Mouse (Mus musculus) brown adipose tissue, adult 24 weeks (tissue): ENCODE measurements around the gene Cntn5. TPM values are rescaled to one million over a fixed set of nuclear protein-coding genes. Genes with fewer than 3 reads are reported as not detected.

Experiments used
- H3K27ac ChIP-seq: fragments of 200-500 bp; replicated peaks from 2 replicates; pipeline ENCODE4 v1.5.1; 2012; ENCODE audit warnings: low read depth, mild to moderate bottlenecking, low read length
- H3K4me1 ChIP-seq: fragments of 200-500 bp; 2 replicates; pipeline ENCODE4 v1.6.1; 2012; ENCODE audit warnings: low read length, mixed read lengths; ENCODE audit not compliant: control insufficient read depth, insufficient read depth, insufficient read length
- H3K4me3 ChIP-seq: fragments of 200-500 bp; 2 replicates; pipeline ENCODE4 v1.5.1; 2012; ENCODE audit warnings: low read depth, mild to moderate bottlenecking, low read length, moderate library complexity; ENCODE audit not compliant: insufficient read depth
- polyA plus RNA-seq: library from polyadenylated mRNA; stranded (reverse); fragments of >200 nt; gene quantifications from 2 replicates; pipeline ENCODE4 v1.2.4, GENCODE M21; 2012; ENCODE audit not compliant: missing spikeins, insufficient read depth, insufficient read length

Cntn5 gene
- polyA plus RNA-seq, 1 experiment, result not detected

DNA sequence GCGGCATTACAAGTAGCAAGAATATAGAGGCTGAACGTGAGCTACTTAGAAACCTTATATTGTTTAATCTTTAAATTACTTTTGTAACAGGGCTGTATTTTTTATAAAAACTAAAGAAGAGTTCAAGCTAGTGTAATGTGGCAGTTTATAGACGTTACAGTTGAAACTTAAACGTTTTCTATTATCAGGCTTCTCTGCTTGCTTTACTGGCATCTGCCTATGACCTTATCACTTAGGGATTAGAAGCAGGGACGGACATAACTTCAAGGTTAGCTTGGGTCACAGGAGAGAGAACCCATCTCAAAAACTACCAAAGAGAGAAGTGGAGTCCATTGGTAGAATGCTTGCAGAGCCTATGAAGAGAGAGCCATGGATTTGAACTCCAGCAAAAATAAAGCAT is 372.3 kb downstream of the Cntn5 start:
- H3K4me1 ChIP-seq, result no peaks in the 10 kb centered on the region
- H3K27ac ChIP-seq, result no peak overlapping the region

DNA sequence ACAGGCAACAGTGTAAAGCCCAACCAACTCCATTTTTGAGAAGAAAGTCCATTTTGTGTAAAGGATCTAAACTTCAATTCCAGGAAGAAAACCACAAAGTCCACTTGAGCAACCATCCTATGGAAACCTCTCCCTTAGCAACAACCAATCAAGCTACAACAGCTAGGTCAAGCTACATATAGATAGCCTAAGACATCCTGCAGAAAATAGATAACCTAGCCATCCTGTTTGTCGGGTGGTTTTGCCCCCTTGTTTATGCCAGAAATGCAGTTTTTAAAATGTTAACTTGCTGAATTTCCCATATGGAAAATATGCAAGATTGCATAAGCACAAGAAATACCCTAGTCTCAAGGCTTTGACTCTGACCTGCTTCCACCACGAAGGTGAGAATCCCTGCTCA is 373.5 kb downstream of the Cntn5 start:
- no peak overlapping the region for H3K4me3 ChIP-seq
- H3K27ac ChIP-seq, result no peak overlapping the region

More for the DNA sequence above, 372.3 kb downstream of the Cntn5 start:
- H3K4me3 ChIP-seq, result no peak overlapping the region

DNA sequence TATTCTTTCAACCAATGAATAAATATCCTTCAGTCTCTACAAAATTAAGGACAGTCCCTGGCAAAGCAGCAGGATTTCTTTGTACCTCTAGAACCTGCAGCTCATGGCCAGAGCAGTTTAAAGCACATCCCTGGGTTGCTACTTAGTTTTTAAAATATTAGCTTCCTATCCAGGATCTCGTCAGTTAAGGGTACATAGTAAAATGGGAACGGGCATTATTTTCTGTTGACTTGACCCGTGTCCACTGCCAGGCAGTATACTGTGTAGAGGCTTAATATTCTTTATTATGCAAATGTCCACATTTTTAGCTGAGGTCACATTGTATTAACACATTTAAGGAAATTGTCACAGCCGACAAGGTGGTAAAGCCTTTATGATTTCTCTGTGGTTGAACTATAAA is 375.0 kb downstream of the Cntn5 start:
- no peak overlapping the region for H3K4me3 ChIP-seq
- H3K4me1 ChIP-seq, result no peaks in the 10 kb centered on the region
- H3K27ac ChIP-seq, result no peak overlapping the region

More for the DNA sequence above, 373.5 kb downstream of the Cntn5 start:
- no peaks in the 10 kb centered on the region for H3K4me1 ChIP-seq

DNA sequence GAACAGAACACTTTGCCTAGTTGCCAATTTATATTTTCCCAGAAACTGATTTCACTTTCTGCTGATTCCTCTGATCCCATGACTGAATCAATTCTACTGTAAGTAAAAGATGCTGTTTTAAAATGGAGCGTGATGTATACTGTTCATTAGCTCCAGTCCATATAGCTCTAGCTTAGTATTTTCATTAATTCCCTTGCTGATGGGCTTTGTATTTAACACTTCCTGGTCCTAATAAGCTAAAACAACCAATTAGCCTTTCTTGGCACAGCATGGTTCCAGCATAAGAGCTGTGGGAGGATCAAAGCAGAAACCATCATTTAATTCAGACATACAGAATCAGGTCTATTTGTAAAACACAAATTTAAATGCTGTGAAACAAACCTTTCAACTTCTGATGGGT is 375.5 kb downstream of the Cntn5 start:
- Histone ChIP-seq H3K27ac (no peak overlapping the region), H3K4me3 (no peak overlapping the region), H3K4me1 (no peaks in the 10 kb centered on the region)

DNA sequence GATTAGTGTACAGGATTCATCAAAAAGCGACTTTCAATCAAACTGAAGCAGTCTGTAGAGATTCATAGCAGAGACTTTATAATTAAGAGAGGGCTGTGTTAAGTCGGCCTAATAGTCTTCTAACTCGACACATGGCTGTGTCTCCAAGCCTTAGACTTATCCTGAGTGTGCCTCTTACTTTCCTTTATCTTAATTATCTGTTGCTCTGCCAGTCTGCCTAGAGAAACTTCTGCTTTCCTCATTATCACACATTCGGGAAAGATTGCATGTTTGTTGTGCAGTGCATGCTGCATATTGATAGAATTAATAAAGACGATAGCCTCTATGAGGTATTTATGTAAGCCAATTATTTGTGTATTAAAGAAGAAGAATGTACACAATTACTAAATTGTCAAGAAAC is 375.9 kb downstream of the Cntn5 start:
- Histone ChIP-seq H3K4me1 (no peaks in the 10 kb centered on the region), H3K4me3 (no peak overlapping the region), H3K27ac (no peak overlapping the region)

DNA sequence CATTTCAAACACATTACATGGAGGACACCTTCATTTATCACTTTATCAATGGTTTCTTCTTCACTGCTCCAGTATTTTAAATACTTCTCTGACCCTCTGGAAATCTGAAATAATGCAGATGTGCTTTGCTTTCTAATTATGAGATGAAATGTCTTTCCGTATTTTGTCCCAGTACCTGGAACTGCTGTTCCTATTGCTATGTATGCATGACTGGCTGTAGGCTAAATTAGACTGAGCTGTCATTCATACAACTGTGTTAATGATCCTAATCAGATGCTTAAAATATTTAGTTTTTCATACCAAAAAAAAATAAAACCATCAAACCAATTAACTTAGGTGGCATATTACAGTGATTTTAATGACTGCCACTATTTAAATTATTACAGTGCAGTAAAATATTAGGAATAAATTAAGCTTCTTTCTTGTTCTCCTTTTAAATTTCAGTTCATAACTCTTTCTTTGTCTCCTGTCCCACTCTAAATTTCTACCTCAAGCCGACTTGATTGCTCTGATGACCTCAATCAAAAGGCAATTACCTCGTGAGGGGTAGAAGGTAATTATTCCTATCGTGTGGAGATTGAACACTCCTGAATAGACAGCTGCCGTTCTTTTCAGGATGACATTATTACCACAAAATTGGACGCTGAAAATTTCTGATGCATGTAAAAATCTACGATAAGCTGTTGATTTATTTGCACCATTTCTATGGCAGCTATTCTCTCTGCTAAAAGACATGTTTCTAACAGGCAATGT is 378.5 kb downstream of the Cntn5 start:
- Histone ChIP-seq H3K4me1 (no peaks in the 10 kb centered on the region), H3K27ac (no peak overlapping the region), H3K4me3 (no peak overlapping the region)

DNA sequence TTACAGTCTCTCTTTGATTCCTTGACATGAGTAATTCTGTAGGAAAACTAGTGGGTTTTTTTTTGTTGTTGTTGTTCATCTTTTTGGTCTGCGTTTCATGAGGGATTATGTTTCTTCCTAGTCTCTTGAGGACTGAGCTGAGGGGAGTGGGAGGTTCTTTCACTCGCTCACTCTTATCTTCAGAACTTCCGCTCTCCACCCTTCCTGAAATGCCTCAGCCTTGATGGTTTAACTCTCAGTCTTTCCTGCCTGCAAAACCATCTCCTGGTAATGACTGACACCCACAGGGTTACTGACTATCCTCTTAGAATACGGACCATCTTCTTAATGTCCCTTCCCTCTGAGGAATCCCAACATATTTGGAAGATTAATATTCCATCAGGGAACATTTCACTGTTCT is 382.0 kb downstream of the Cntn5 start:
- H3K4me1 ChIP-seq, result no peaks in the 10 kb centered on the region
- no peak overlapping the region for H3K4me3 ChIP-seq
- H3K27ac ChIP-seq, result no peak overlapping the region

DNA sequence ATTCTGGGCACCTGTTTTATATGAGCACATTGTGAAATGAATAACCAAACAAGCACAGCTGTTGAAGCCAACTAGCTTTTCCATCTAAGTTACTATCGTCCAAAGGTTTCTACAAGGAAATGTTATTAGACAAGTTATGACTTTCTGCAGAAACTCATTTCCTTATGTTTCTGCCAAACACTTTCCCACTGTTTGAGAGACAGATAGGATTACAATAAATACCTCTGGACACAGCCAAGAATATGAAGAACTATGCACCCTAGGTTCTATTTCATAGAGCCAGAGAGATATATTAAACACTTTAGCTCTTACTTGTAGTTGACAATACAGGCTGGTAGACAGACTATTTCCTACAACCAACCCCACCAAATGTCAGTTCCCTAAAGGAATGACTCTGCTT is 383.5 kb downstream of the Cntn5 start:
- H3K27ac ChIP-seq, result no peak overlapping the region
- no peaks in the 10 kb centered on the region for H3K4me1 ChIP-seq
- no peak overlapping the region for H3K4me3 ChIP-seq

DNA sequence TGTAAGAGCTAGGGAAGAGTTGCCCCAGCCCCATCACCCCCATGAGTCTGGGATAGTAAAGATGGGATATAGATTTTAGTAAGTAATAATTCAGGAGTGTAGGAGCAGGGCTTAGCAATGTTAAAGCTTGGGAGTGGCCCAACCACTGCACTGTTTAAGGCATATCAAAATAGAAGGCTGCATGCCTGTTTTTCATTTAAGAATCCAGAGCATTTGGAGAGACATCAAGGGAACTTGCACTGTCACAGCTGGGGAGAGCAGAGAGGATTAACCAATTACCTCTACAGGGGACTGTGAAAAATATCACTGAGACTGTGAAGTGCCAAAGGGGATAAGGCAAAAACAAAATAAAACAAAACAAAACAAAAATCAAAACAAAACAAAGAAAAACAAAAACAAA is 412.3 kb downstream of the Cntn5 start:
- Histone ChIP-seq H3K4me3 (no peak overlapping the region), H3K27ac (no peak overlapping the region), H3K4me1 (no peaks in the 10 kb centered on the region)

DNA sequence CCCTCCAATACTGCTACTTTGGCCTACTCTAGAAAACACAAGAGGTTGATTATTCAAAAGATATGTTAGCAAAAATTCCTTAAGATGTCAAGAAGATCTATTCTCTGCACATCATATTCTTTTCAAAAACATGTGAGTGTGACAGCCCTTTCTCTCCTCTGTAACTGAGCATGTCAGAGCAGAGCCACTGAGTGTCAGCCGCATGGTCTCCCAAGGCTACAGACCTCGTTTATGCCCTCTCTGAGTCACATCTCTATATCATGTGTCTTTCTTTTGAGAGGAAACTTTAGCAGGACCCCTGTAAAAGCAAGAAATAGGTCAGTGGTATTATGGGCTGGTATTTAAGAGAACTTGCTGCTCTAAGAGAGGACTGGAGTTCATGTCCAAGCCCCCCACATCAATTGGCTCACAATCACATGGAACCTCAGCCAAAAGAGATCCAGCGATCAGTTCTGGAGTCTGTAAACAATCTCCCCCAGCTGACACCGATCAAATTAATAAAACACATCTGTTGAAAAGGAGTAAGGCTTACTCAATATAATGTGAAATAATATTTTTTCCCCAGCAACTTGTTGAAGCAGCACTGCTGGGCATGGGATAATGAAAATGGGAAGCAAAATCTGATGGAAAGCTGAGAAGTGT is 433.0 kb downstream of the Cntn5 start:
- H3K4me1 ChIP-seq, result no peaks in the 10 kb centered on the region
- no peak overlapping the region for H3K27ac ChIP-seq
- no peak overlapping the region for H3K4me3 ChIP-seq

DNA sequence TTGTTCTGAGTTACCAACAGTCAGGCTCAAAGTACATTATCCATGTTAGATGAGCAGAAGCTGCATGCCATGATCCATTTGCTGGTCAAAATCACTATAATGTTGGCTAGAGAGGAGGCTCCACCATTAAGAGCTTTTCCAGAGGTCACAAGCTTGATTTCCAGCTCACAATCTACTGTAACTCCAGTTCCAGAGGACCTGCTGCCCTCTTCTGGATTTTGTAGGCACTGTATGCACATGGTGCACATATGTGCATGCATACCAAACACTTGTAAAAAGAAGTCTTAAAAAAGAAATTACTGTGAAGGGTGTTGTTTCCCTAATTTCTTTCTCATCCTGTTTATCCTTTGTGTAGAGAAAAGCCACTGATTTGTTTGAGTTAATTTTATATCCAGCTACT is 439.8 kb downstream of the Cntn5 start:
- no peak overlapping the region for H3K27ac ChIP-seq
- H3K4me3 ChIP-seq, result no peak overlapping the region

DNA sequence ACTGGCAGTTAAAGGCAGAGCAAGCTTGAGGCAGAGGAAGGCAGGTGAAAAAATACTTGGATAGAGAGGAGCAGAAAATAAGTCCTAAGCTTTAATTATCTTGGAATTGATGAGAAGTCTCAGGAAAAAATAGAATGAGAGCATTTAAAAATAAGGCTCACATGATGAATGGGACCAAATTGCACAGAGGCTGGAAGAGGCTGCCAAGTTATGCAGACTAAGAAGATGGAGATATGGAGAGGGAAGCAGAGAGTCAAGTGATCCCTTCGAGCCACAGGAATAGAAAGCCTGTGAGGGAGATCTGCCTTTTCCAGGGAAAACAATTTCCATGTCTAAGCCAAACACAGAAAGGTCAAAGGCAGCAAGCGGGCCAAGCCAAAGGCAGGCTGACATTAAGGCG is 446.7 kb downstream of the Cntn5 start:
- no peaks in the 10 kb centered on the region for H3K4me1 ChIP-seq
- no peak overlapping the region for H3K27ac ChIP-seq
- no peak overlapping the region for H3K4me3 ChIP-seq

More for the DNA sequence above, 439.8 kb downstream of the Cntn5 start:
- no peaks in the 10 kb centered on the region for H3K4me1 ChIP-seq

DNA sequence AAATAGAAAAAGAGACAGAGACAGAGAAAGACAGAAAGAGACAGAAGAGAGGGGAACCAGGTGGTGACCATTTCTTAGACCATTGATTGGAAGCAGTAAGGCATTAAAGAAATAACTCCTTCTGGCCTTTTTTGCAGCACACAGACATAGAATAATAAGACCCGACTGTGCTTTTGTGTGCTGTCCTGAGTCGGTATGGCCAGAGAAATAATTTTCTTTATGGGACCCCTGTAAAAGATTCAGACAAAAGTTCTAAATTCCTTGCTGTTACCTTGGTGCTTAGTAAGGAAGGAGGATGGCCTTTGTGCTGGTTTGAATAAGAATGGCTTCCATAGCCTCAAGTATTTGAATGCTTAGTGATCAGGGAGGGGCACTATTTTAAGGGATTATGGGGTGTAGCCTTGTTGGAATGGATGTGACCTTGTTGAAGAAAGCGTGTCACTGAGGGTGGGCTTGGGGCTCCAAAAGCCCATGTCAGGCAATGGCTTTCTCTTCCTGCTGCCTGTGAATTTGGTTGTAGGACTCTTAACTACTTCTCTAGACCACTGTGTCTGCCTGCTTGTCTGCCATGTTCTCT is 455.5 kb downstream of the Cntn5 start:
- Histone ChIP-seq H3K27ac (no peak overlapping the region), H3K4me3 (no peak overlapping the region), H3K4me1 (no peaks in the 10 kb centered on the region)

DNA sequence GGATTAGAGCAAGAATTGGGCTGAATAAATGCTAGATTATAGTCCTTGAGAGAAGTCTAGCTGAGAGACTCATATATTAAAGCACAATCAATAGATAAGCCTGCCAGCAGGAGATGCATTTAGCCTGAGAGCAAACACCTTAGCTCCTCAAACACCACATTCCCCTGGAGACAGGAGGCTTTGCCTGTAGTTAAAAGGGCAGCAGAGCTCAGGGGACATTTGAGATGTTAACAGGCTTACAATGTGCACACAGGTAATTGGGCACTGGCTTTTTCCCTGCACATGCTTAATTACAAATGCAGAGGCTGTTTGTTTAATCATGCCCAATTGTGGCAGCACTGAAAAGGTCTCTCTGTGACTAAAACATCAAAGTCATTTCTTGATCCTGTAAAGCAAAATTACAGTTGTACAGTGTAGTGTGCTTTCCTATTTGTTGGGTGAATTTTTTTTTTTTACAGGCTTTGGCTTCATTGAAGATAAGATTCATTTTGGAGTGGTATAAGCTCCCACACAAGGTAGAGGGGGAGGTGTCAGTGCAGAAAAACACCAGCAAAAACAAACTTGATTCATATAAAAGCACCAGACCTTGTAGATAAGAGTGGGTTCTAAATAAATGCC is 457.2 kb downstream of the Cntn5 start:
- Histone ChIP-seq H3K27ac (no peak overlapping the region), H3K4me3 (no peak overlapping the region), H3K4me1 (no peaks in the 10 kb centered on the region)

DNA sequence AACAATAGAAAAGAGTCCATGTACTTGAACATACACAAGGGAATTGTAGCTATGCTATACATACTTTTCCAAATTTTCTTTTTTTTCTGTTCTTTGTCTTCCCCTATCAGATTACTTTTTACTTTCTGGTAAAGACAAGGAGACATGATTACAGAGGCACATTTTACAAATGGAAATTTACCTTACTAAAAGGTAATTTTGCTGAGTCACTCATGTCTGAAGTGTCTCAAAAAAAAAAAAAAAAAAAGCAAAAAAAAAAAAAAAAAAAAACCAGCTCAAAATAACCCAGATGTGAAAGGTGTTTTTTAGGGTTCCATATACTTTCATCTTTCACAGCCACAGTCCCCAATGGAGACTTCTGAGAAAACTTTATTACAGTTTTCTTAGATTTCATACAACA is 492.5 kb downstream of the Cntn5 start:
- no peak overlapping the region for H3K4me3 ChIP-seq

More for the DNA sequence above, 492.5 kb downstream of the Cntn5 start:
- Histone ChIP-seq H3K4me1 (no peaks in the 10 kb centered on the region), H3K27ac (no peak overlapping the region)
